Mouse (Mus musculus) heart, embryonic 14.5 days (tissue): ENCODE results near the gene Pi16. TPM values are rescaled to one million over a fixed set of nuclear protein-coding genes. Genes with fewer than 3 reads are reported as not detected.
"Not testable (repeated sequence)": the region's sequence is repeated elsewhere in the genome, so short reads cannot be mapped to it uniquely, and the experiment has no call there.

Source experiments
- ATAC-seq: fragments of 200-750 bp; cut with Nextera tagmentation; 2 replicates; pipeline ENCODE4 v1.8.0; 2017; ENCODE audit warnings: low read depth, moderate TSS enrichment; ENCODE audit not compliant: insufficient number of reproducible peaks, insufficient read depth, low FRiP score
- H3K27ac ChIP-seq, 2 experiments: fragments of 200-500 bp in 1 of 2; fragments of 300-500 bp in 1 of 2; sonication (generic) in 1 of 2; replicated peaks in 1 of 2; 2 replicates each; pipeline ENCODE4 v1.5.1; 2012 to 2014; ENCODE audit warnings: low read depth in 2 of 2, low read length in 2 of 2, control low read depth in 1 of 2, mild to moderate bottlenecking in 1 of 2, mixed read lengths in 1 of 2; ENCODE audit not compliant: control insufficient read depth in 1 of 2, insufficient read depth in 1 of 2
- H3K27me3 ChIP-seq: fragments of 300-500 bp; sonication (generic); 2 replicates; pipeline ENCODE4 v1.6.1; 2014; ENCODE audit warnings: mild to moderate bottlenecking, low read length, control low read depth; ENCODE audit not compliant: control insufficient read depth, insufficient read depth
- H3K36me3 ChIP-seq: fragments of 300-500 bp; sonication (generic); 2 replicates; pipeline ENCODE4 v1.6.1; 2014; ENCODE audit warnings: mild to moderate bottlenecking, control low read depth, low read length, mixed read lengths; ENCODE audit not compliant: control insufficient read depth, insufficient read depth
- H3K4me1 ChIP-seq, 2 experiments: fragments of 200-500 bp in 1 of 2; fragments of 300-500 bp in 1 of 2; sonication (generic) in 1 of 2; 2 replicates each; pipeline ENCODE4 v1.6.1; 2012 to 2014; ENCODE audit warnings: low read length in 2 of 2, control low read depth in 1 of 2, mixed read lengths in 1 of 2; ENCODE audit not compliant: control insufficient read depth in 2 of 2, insufficient read depth in 2 of 2
- H3K4me2 ChIP-seq: fragments of 300-500 bp; sonication (generic); 2 replicates; pipeline ENCODE4 v1.6.1; 2014; ENCODE audit warnings: mild to moderate bottlenecking, low read length
- H3K4me3 ChIP-seq, 2 experiments: fragments of 200-500 bp in 1 of 2; fragments of 300-500 bp in 1 of 2; sonication (generic) in 1 of 2; 2 replicates each; pipeline ENCODE4 v1.5.1; 2012 to 2014; ENCODE audit warnings: low read length in 2 of 2, mild to moderate bottlenecking in 2 of 2, control low read depth in 1 of 2, low read depth in 1 of 2, moderate library complexity in 1 of 2; ENCODE audit not compliant: control insufficient read depth in 1 of 2, insufficient read depth in 1 of 2
- H3K9ac ChIP-seq: fragments of 300-500 bp; sonication (generic); 2 replicates; pipeline ENCODE4 v1.6.1; 2014; ENCODE audit warnings: mild to moderate bottlenecking, low read length
- H3K9me3 ChIP-seq: fragments of 300-500 bp; sonication (generic); 2 replicates; pipeline ENCODE4 v1.6.1; 2016; ENCODE audit warnings: low read length, control low read depth; ENCODE audit not compliant: control insufficient read depth
- WGBS: fragments of 180-500 bp; shearing (Covaris S2); extraction: QIAGEN DNeasy Blood & Tissue Kit; methylation state at CpG from one replicate; pipeline ENCODE4 v1.1.7; 2014; 5-methylcytosine and 5-hydroxymethylcytosine counted together
- polyA plus RNA-seq: library from polyadenylated mRNA; unstranded; fragments of >200 nt; fragmentation: Nextera tagmentation; extraction: Ambion mirVana; gene quantifications from 2 replicates; pipeline ENCODE4 v1.2.1, GENCODE M21; 2014

Pi16 gene
- polyA plus RNA-seq: 0.77 and 1.1 TPM in 2 replicates

- H3K36me3 ChIP-seq, H3K4me2 ChIP-seq, ATAC-seq, H3K9me3 ChIP-seq, H3K4me3 ChIP-seq, H3K4me1 ChIP-seq, H3K9ac ChIP-seq: not testable (repeated sequence)
- H3K27ac ChIP-seq: peak within 1 kb of the TSS; percentile 68 to 69
- peaks cover 17% of the 10 kb centered on the region for H3K27me3 ChIP-seq
- WGBS: 90% methylated on average over 3 of the region's 3 CpGs
These were observed at the start of gene Pi16 for GRCm38 (mm10) chr17:29317380-29317779. Gene Pi16, plus strand, starts transcription at chr17:29317680.

- no peaks in the 10 kb centered on the region for H3K9me3 ChIP-seq
- peak overlapping the region; percentile 78 for H3K4me2 ChIP-seq
- WGBS: 63% methylated on average over 6 of the region's 6 CpGs
- peak overlapping the region in 1 of 2 experiments; percentile 52; a peak in 2 of 4 replicates for H3K4me3 ChIP-seq
- ATAC-seq: no peak
- H3K27ac ChIP-seq: peak overlapping the region in 1 of 2 experiments; percentile 74; a peak in 2 of 4 replicates
- peaks cover 10 to 22% of the 10 kb centered on the region in 2 experiments for H3K4me1 ChIP-seq
- H3K9ac ChIP-seq: peak overlapping the region; percentile 79
- H3K36me3 ChIP-seq: no peaks in the 10 kb centered on the region
- H3K27me3 ChIP-seq: no peaks in the 10 kb centered on the region
These were observed 49.4 kb upstream of the Pi16 start for GRCm38 (mm10) chr17:29267931-29268681.

GRCm38 (mm10) chr17:29268682-29269348 lies 48.7 kb upstream of the Pi16 start, which contains the start of gene BC004004:
Gene BC004004, plus strand, starts transcription at chr17:29268788.
- H3K36me3 ChIP-seq: no peaks in the 10 kb centered on the region
- peak within 1 kb of the TSS; percentile 78 for H3K4me2 ChIP-seq
- H3K27me3 ChIP-seq: no peaks in the 10 kb centered on the region
- H3K9me3 ChIP-seq: no peaks in the 10 kb centered on the region
- under 1% methylated on average over 58 of the region's 63 CpGs for WGBS
- H3K27ac ChIP-seq: peak within 1 kb of the TSS; percentile 74 to 87
- peak within 1 kb of the TSS; percentile 79 for H3K9ac ChIP-seq
- peaks cover 10 to 23% of the 10 kb centered on the region in 2 experiments for H3K4me1 ChIP-seq
- peak; percentile 82 for ATAC-seq
- peak within 1 kb of the TSS; percentile 52 to 74 for H3K4me3 ChIP-seq

- Histone ChIP-seq H3K9ac (peak overlapping the region; percentile 79), H3K4me1 (peaks cover 7 to 25% of the 10 kb centered on the region in 2 experiments), H3K36me3 (no peaks in the 10 kb centered on the region), H3K27ac (peak overlapping the region; percentile 74 to 87), H3K4me3 (peak overlapping the region; percentile 52 to 74), H3K27me3 (no peaks in the 10 kb centered on the region), H3K4me2 (peak overlapping the region; percentile 78), H3K9me3 (no peaks in the 10 kb centered on the region)
- no peak for ATAC-seq
- 14% methylated on average over 10 of the region's 10 CpGs for WGBS
These were observed 48.2 kb upstream of the Pi16 start for GRCm38 (mm10) chr17:29269349-29269706.

- ATAC-seq: no peak
- H3K9ac ChIP-seq: no peak overlapping the region
These were observed 47.3 kb upstream of the Pi16 start for GRCm38 (mm10) chr17:29270148-29270698.

GRCm38 (mm10) chr17:29273156-29273555 lies 44.3 kb upstream of the Pi16 start:
- no peaks in the 10 kb centered on the region for H3K36me3 ChIP-seq
- H3K9me3 ChIP-seq: no peaks in the 10 kb centered on the region
- peaks cover 6 to 17% of the 10 kb centered on the region in 2 experiments for H3K4me1 ChIP-seq
- ATAC-seq: no peak
- 90% methylated on average over 7 of the region's 7 CpGs for WGBS
- no peak overlapping the region for H3K4me3 ChIP-seq
- H3K9ac ChIP-seq: no peak overlapping the region
- no peaks in the 10 kb centered on the region for H3K27me3 ChIP-seq
- no peak overlapping the region for H3K27ac ChIP-seq
- H3K4me2 ChIP-seq: no peak overlapping the region

More at GRCm38 (mm10) chr17:29270148-29270698, 47.3 kb upstream of the Pi16 start:
- 91% methylated on average over 9 of the region's 9 CpGs for WGBS
- Histone ChIP-seq H3K4me1 (peaks cover 4 to 21% of the 10 kb centered on the region in 2 experiments), H3K4me2 (no peak overlapping the region), H3K36me3 (no peaks in the 10 kb centered on the region), H3K27me3 (no peaks in the 10 kb centered on the region), H3K9me3 (no peaks in the 10 kb centered on the region), H3K4me3 (no peak overlapping the region), H3K27ac (no peak overlapping the region)

- Histone ChIP-seq H3K4me3 (no peak overlapping the region), H3K4me2 (no peak overlapping the region), H3K27me3 (no peaks in the 10 kb centered on the region), H3K9me3 (no peaks in the 10 kb centered on the region), H3K9ac (no peak overlapping the region), H3K27ac (no peak overlapping the region), H3K4me1 (peaks cover 6 to 14% of the 10 kb centered on the region in 2 experiments), H3K36me3 (no peaks in the 10 kb centered on the region)
- ATAC-seq: no peak
- WGBS: 61% methylated on average over 11 of the region's 11 CpGs
These were observed 43.6 kb upstream of the Pi16 start for GRCm38 (mm10) chr17:29273889-29274288.
